Mouse (Mus musculus): ENCODE measurements around the gene Map4k1. TPM values are rescaled to one million over a fixed set of nuclear protein-coding genes. Genes with fewer than 3 reads are reported as not detected.
A peak's percentile ranks its signal among the peaks of the same experiment; 100 is the strongest.

The Map4k1 gene
- polyA plus RNA-seq, 1 experiment from 2014 or later = 6.7 TPM

GRCm38 (mm10) chr7:29031641-29032040, 49.8 kb downstream of the Map4k1 start:
- H3K27ac ChIP-seq = no peak overlapping the region
- H3K36me3 ChIP-seq = no peaks in the 10 kb centered on the region
- H3K4me2 ChIP-seq (replicated peaks) = no peak overlapping the region
- H3K4me1 ChIP-seq = no peaks in the 10 kb centered on the region
- no peak overlapping the region for H3K4me3 ChIP-seq
- WGBS = 88% methylated on average over 10 of the region's 10 CpGs
- ATAC-seq (ENCODE audit: insufficient number of reproducible peaks, insufficient read depth, low FRiP score, low TSS enrichment) = no peak
- H3K9me3 ChIP-seq = no peaks in the 10 kb centered on the region
- no peak overlapping the region for H3K9ac ChIP-seq
- no peaks in the 10 kb centered on the region for H3K27me3 ChIP-seq

DNA sequence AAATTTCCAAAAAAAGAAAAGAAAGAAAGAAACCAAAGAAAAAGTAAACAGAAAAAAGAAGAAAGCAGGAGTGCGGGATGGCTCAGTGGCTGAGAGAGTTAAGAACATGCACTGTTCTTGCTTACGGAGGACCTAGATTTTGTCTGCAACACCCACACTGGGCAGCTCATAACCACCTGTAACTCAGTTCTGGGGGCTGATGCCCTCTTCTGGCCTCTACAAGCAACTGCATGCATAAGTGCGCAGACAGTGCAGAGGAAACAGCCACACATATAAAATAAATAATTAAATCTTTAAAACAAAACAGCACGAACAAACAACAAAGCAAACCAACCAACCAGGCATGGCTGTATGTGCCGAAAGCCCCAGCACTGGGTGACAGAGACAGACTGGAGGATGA, 50.8 kb downstream of the Map4k1 start:
- H3K27ac ChIP-seq = no peak overlapping the region
- H3K9me3 ChIP-seq = no peaks in the 10 kb centered on the region
- no peaks in the 10 kb centered on the region for H3K4me1 ChIP-seq
- no peak for ATAC-seq (ENCODE audit: insufficient number of reproducible peaks, insufficient read depth, low FRiP score, low TSS enrichment)
- no peaks in the 10 kb centered on the region for H3K36me3 ChIP-seq
- no peak overlapping the region for H3K9ac ChIP-seq
- H3K27me3 ChIP-seq = no peaks in the 10 kb centered on the region
- no peak overlapping the region for H3K4me2 ChIP-seq (replicated peaks)
- no peak overlapping the region for H3K4me3 ChIP-seq
- WGBS = 79% methylated on average over 5 of the region's 5 CpGs

- Histone ChIP-seq H3K9me3 (no peaks in the 10 kb centered on the region), H3K4me3 (no peak overlapping the region), H3K27me3 (no peaks in the 10 kb centered on the region), H3K9ac (no peak overlapping the region), H3K27ac (no peak overlapping the region), H3K4me1 (peaks cover 7% of the 10 kb centered on the region; the same call in 1 of the 2 replicates), H3K4me2 (replicated peaks) (no peak overlapping the region), H3K36me3 (no peaks in the 10 kb centered on the region)
- WGBS = 83% methylated on average over 6 of the region's 6 CpGs
- no peak for ATAC-seq (ENCODE audit: insufficient number of reproducible peaks, insufficient read depth, low FRiP score, low TSS enrichment)
Observed at GRCm38 (mm10) chr7:29037261-29037660, 55.4 kb downstream of the Map4k1 start.

DNA sequence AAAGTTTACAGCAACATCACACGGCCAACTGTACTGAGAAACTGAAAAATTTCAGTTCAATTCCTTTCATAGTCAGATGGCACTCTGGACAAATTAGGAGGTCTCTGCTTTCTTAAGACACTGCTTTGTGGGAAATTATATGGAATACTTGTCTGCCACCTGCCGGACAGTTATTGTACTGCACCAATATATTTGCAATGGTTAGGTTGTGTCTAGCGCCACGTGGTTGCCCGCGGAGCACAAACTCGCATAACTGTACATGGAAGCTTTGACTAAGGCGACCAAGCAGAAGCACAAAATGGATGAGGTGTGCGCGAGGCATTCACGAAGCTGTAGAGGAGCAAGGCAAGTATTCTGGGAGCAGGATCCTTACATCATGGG, 57.7 kb downstream of the Map4k1 start:
- H3K4me3 ChIP-seq = peak overlapping the region; percentile 42
- WGBS = under 1% methylated on average over 11 of the region's 11 CpGs
- peak; percentile 31; the same call in 1 of the 2 replicates for ATAC-seq (ENCODE audit: insufficient number of reproducible peaks, insufficient read depth, low FRiP score, low TSS enrichment)
- H3K4me2 ChIP-seq (replicated peaks) = peak overlapping the region; percentile 81
- peak overlapping the region; percentile 59 for H3K9ac ChIP-seq
- H3K27ac ChIP-seq = peak overlapping the region; percentile 60
- no peaks in the 10 kb centered on the region for H3K9me3 ChIP-seq
- H3K4me1 ChIP-seq = peaks cover 17% of the 10 kb centered on the region; the same call in 1 of the 2 replicates
- no peaks in the 10 kb centered on the region for H3K27me3 ChIP-seq
- H3K36me3 ChIP-seq = no peaks in the 10 kb centered on the region

DNA sequence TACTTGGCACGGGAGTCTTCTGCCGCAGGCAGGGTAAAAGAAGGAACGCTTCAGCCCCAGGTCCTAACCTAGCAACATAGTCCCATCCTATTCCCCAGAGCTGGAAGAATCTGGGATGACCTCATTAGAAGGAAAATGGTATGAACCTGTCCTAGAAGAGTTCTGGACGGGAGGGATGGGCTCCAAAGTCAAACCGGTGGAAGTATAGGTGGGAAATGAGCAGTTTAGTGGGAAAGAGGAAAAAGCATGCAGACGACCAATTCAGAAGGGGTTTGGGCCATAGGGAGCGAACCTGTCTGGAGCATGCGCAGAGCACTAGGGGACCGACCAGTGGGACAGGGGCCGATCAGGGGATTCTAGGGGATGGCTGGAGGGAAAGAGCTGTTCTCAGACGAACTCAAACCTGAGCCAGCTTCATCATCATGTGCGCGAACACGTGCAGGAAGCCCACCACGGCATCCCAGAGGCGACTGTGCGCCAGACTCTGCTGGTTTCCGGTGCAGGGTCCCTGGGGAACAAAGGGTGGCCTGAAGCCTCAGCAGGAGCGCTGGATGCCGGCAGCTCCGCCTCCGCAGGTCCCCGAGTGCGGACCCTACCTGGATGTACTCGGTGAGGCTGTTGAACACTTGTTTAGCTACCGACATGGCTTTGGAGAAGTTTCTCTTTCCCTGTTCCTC, 58.3 kb downstream of the Map4k1 start:
- peak overlapping the region; percentile 42 for H3K4me3 ChIP-seq
- H3K9me3 ChIP-seq = no peaks in the 10 kb centered on the region
- H3K36me3 ChIP-seq = no peaks in the 10 kb centered on the region
- H3K27me3 ChIP-seq = 0 out of 2 replicates have a peak, but pooled peaks cover under 1% of the 10 kb centered on the region
- H3K4me1 ChIP-seq = peaks cover 18% of the 10 kb centered on the region; the same call in 1 of the 2 replicates
- H3K27ac ChIP-seq = peak overlapping the region; percentile 60
- H3K4me2 ChIP-seq (replicated peaks) = peak overlapping the region; percentile 81
- H3K9ac ChIP-seq = peak overlapping the region; percentile 59
- WGBS = 2% methylated on average over 26 of the region's 26 CpGs
- ATAC-seq (ENCODE audit: insufficient number of reproducible peaks, insufficient read depth, low FRiP score, low TSS enrichment) = peak; percentile 17; the same call in 1 of the 2 replicates

GRCm38 (mm10) chr7:29041194-29041593, 59.3 kb downstream of the Map4k1 start:
- WGBS = 83% methylated on average over 5 of the region's 5 CpGs
- no peak overlapping the region for H3K9ac ChIP-seq
- no peak overlapping the region for H3K4me3 ChIP-seq
- no peak for ATAC-seq (ENCODE audit: insufficient number of reproducible peaks, insufficient read depth, low FRiP score, low TSS enrichment)
- H3K36me3 ChIP-seq = no peaks in the 10 kb centered on the region
- H3K4me2 ChIP-seq (replicated peaks) = no peak overlapping the region
- H3K27me3 ChIP-seq = peaks cover 4% of the 10 kb centered on the region; the same call in 1 of the 2 replicates
- H3K4me1 ChIP-seq = peaks cover 18% of the 10 kb centered on the region; the same call in 1 of the 2 replicates
- H3K27ac ChIP-seq = no peak overlapping the region
- H3K9me3 ChIP-seq = no peaks in the 10 kb centered on the region

- H3K4me1 ChIP-seq = peaks cover 18% of the 10 kb centered on the region; the same call in 1 of the 2 replicates
- 71% methylated on average over 19 of the region's 19 CpGs for WGBS
- H3K9me3 ChIP-seq = no peaks in the 10 kb centered on the region
- H3K27me3 ChIP-seq = peaks cover 4% of the 10 kb centered on the region; the same call in 1 of the 2 replicates
- no peak overlapping the region for H3K4me2 ChIP-seq (replicated peaks)
- no peak overlapping the region for H3K4me3 ChIP-seq
- no peaks in the 10 kb centered on the region for H3K36me3 ChIP-seq
- H3K9ac ChIP-seq = no peak overlapping the region
- 0 out of 2 replicates have a peak overlapping the region, but pooled peaks have one; percentile 17 for H3K27ac ChIP-seq
- ATAC-seq (ENCODE audit: insufficient number of reproducible peaks, insufficient read depth, low FRiP score, low TSS enrichment) = no peak
Observed at GRCm38 (mm10) chr7:29043016-29043673, 61.3 kb downstream of the Map4k1 start.

- 49% methylated on average over 9 of the region's 11 CpGs for WGBS
- 0 out of 2 replicates have a peak overlapping the region, but pooled peaks have one; percentile 17 for H3K27ac ChIP-seq
- peaks cover 4% of the 10 kb centered on the region; the same call in 1 of the 2 replicates for H3K27me3 ChIP-seq
- H3K4me1 ChIP-seq = peaks cover 18% of the 10 kb centered on the region; the same call in 1 of the 2 replicates
- H3K36me3 ChIP-seq = no peaks in the 10 kb centered on the region
- no peak overlapping the region for H3K4me2 ChIP-seq (replicated peaks)
- H3K4me3 ChIP-seq = no peak overlapping the region
- no peak overlapping the region for H3K9ac ChIP-seq
- no peaks in the 10 kb centered on the region for H3K9me3 ChIP-seq
- ATAC-seq (ENCODE audit: insufficient number of reproducible peaks, insufficient read depth, low FRiP score, low TSS enrichment) = no peak
Observed at GRCm38 (mm10) chr7:29043674-29044057, 61.8 kb downstream of the Map4k1 start.

- ATAC-seq (ENCODE audit: insufficient number of reproducible peaks, insufficient read depth, low FRiP score, low TSS enrichment) = no peak
- no peaks in the 10 kb centered on the region for H3K36me3 ChIP-seq
- H3K27me3 ChIP-seq = peaks cover 4% of the 10 kb centered on the region; the same call in 1 of the 2 replicates
- peaks cover 18% of the 10 kb centered on the region; the same call in 1 of the 2 replicates for H3K4me1 ChIP-seq
- H3K27ac ChIP-seq = no peak overlapping the region
- WGBS = 53% methylated on average over 9 of the region's 9 CpGs
- H3K9ac ChIP-seq = no peak overlapping the region
- no peak overlapping the region for H3K4me2 ChIP-seq (replicated peaks)
- no peaks in the 10 kb centered on the region for H3K9me3 ChIP-seq
- H3K4me3 ChIP-seq = no peak overlapping the region
Observed at GRCm38 (mm10) chr7:29044302-29044701, 62.5 kb downstream of the Map4k1 start.

DNA sequence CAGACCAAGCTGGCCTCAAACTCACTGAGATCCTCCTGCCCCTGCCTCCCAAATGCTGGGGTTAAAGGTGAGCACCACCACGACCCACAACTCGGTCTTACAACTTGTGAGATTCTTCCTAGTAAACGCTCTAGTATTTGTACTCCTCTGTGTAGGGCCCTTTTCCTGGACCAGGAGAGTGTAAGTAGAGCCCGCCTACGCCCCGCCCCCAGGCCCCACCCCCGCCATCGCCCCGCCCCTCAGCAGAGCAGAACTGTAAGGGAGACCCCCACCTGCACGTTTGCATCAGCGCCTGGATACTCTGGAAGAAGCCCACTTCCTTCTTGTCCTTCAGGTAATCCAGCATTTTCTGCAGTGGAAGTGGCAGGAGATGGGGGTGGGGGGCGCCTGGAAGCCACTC, 64.7 kb downstream of the Map4k1 start:
- H3K9me3 ChIP-seq = no peaks in the 10 kb centered on the region; the same call in 1 of the 2 replicates
- H3K4me1 ChIP-seq = 0 out of 2 replicates have a peak, but pooled peaks cover 11% of the 10 kb centered on the region
- 0 out of 2 replicates have a peak overlapping the region, but pooled peaks have one; percentile 3 for H3K9ac ChIP-seq
- no peak overlapping the region for H3K27ac ChIP-seq
- H3K36me3 ChIP-seq = no peaks in the 10 kb centered on the region
- H3K4me3 ChIP-seq = no peak overlapping the region
- ATAC-seq (ENCODE audit: insufficient number of reproducible peaks, insufficient read depth, low FRiP score, low TSS enrichment) = peak; percentile 19; the same call in 1 of the 2 replicates
- H3K4me2 ChIP-seq (replicated peaks) = 0 out of 2 replicates have a peak overlapping the region, but pooled peaks have one; percentile 24
- 5% methylated on average over 12 of the region's 12 CpGs for WGBS
- H3K27me3 ChIP-seq = peaks cover 4% of the 10 kb centered on the region; the same call in 1 of the 2 replicates

GRCm38 (mm10) chr7:29048070-29048469, 66.2 kb downstream of the Map4k1 start:
- Histone ChIP-seq H3K4me1 (0 out of 2 replicates have a peak, but pooled peaks cover 11% of the 10 kb centered on the region), H3K4me3 (no peak overlapping the region), H3K36me3 (no peaks in the 10 kb centered on the region), H3K4me2 (replicated peaks) (no peak overlapping the region), H3K27me3 (peaks cover 17% of the 10 kb centered on the region), H3K9ac (no peak overlapping the region), H3K9me3 (no peaks in the 10 kb centered on the region; the same call in 1 of the 2 replicates), H3K27ac (no peak overlapping the region)
- 76% methylated on average over 3 of the region's 3 CpGs for WGBS
- no peak for ATAC-seq (ENCODE audit: insufficient number of reproducible peaks, insufficient read depth, low FRiP score, low TSS enrichment)

Measured in embryonic facial prominence, embryonic 12.5 days (tissue).